Comparison of ENCODE assay signal across 9 mouse cellular contexts in the genomic region with DNA sequence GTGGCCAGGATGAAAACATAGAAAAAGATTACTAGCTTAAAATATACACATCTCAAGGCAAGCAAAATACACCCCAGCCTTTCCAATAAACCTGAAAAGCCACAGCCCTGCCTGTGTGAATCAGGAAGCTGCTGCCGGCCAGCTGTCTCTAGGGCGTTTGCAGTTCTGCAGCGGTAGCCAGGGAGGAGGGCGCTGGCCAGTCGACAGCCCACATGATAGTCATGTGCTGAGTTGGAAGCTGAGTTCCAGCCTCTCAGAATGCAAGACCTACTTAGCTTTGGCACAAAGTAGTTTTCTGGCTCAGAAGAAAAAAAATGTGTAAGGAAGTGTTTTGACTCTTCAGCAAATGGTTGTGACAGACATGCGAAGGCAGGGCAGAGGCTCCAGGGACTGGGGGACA. TPM values are rescaled to one million over a fixed set of nuclear protein-coding genes. Genes with fewer than 3 reads are reported as not detected.
DNase-seq lines count a peak whose midpoint lies in the region; ATAC-seq and TF ChIP-seq lines count a peak whose summit lies in the region.
"Had no signal": no experiment of that assay in that cellular context is flagged by ENCODE, and none has a peak within 500 bp of the region (broad histone marks: within the 10 kb centered on the region; RNA-seq: fewer than 3 reads in every experiment).

No protein-coding gene starts in this region.

- peaks cover 21% of the 10 kb centered on the region; the same call in 1 of the 2 replicates for H3K36me3 ChIP-seq in limb, embryonic 14.5 days (ENCODE audit: control insufficient read depth, insufficient read depth, low read length)
- H3K36me3 ChIP-seq in limb, embryonic 10.5 days = peaks cover 15% of the 10 kb centered on the region
- H3K36me3 ChIP-seq in liver, embryonic 13.5 days = peaks cover 3% of the 10 kb centered on the region; the same call in 1 of the 2 replicates

- intact Hi-C loops in gastrocnemius, postnatal 14 days (cut with DNase I; ENCODE audit: low total_unique reads) = no loop called here

- H3K27me3 ChIP-seq in limb, embryonic 14.5 days (ENCODE audit: control insufficient read depth, insufficient read depth, low read length) = no peaks in the 10 kb centered on the region
- no peaks in the 10 kb centered on the region for H3K27me3 ChIP-seq in limb, embryonic 10.5 days (ENCODE audit: low read depth, poor library complexity, severe bottlenecking)
- no peaks in the 10 kb centered on the region for H3K27me3 ChIP-seq in liver, embryonic 13.5 days
- H3K27me3 ChIP-seq: limb, embryonic 15.5 days had no signal

- no peaks in the 10 kb centered on the region for H3K9me3 ChIP-seq in limb, embryonic 14.5 days (ENCODE audit: control insufficient read depth, low read length)
- H3K9me3 ChIP-seq in limb, embryonic 10.5 days (replicated peaks) = no peaks in the 10 kb centered on the region
- no peaks in the 10 kb centered on the region for H3K9me3 ChIP-seq in liver, embryonic 13.5 days (replicated peaks)
- H3K9me3 ChIP-seq: limb, embryonic 15.5 days had no signal

- 0 out of 2 replicates have a peak, but pooled peaks have one; percentile 34 for ATAC-seq in limb, embryonic 14.5 days (ENCODE audit: low FRiP score, low read depth)
- no peak for ATAC-seq in liver, embryonic 13.5 days (ENCODE audit: low read depth)
- ATAC-seq in erythroid progenitor cell, adult 5-6 weeks (replicated peaks; ENCODE audit: low FRiP score, poor library complexity, severe bottlenecking) = no peak

- H3K27ac ChIP-seq in limb, embryonic 14.5 days (replicated peaks; ENCODE audit: low read depth, low read length) = no peak overlapping the region
- no peak overlapping the region for H3K27ac ChIP-seq in limb, embryonic 10.5 days
- H3K27ac ChIP-seq in liver, embryonic 13.5 days = no peak overlapping the region
- H3K27ac ChIP-seq: limb, embryonic 15.5 days had no signal

- 29% methylated on average over 6 of the region's 6 CpGs for WGBS in limb, embryonic 14.5 days
- 61% methylated on average over 6 of the region's 6 CpGs for WGBS in limb, embryonic 10.5 days
- WGBS in liver, embryonic 13.5 days (ENCODE audit: insufficient replicate concordance) = 13% methylated on average over 6 of the region's 6 CpGs

- H3K4me3 ChIP-seq in limb, embryonic 14.5 days (replicated peaks; ENCODE audit: low read length) = no peak overlapping the region
- no peak overlapping the region for H3K4me3 ChIP-seq in limb, embryonic 10.5 days
- H3K4me3 ChIP-seq in liver, embryonic 13.5 days (replicated peaks) = no peak overlapping the region
- H3K4me3 ChIP-seq: limb, embryonic 15.5 days had no signal

- peak; percentile 47 for DNase-seq in limb, embryonic 14.5 days (ENCODE audit: low spot score)
- no peak for DNase-seq in limb, embryonic 10.5 days (ENCODE audit: low spot score)
- peak; percentile 66 for DNase-seq in cerebellum, adult 9-10 months
- peak; percentile 89 for DNase-seq in gastrocnemius, postnatal 14 days
- peak; percentile 90 for DNase-seq in kidney, adult 9 months
- DNase-seq in liver, embryonic 13.5 days = peak; percentile 8
- peak; percentile 66 for DNase-seq in right cerebral cortex, postnatal 14 days

- TF ChIP-seq POLR2A in limb, embryonic 14.5 days (IDR thresholded peaks at IDR 0.05; ENCODE audit: borderline replicate concordance, extremely low read depth, insufficient read depth, insufficient read length) = no peak

- H3K9ac ChIP-seq in limb, embryonic 14.5 days (ENCODE audit: low read depth, low read length, severe bottlenecking) = no peak overlapping the region
- no peak overlapping the region for H3K9ac ChIP-seq in liver, embryonic 13.5 days
- H3K9ac ChIP-seq: limb, embryonic 15.5 days had no signal

- no peak overlapping the region for H3K4me2 ChIP-seq in limb, embryonic 14.5 days (replicated peaks; ENCODE audit: low read depth, low read length, severe bottlenecking)
- no peak overlapping the region for H3K4me2 ChIP-seq in liver, embryonic 13.5 days
- H3K4me2 ChIP-seq: limb, embryonic 15.5 days had no signal

- H3K4me1 ChIP-seq in limb, embryonic 14.5 days (ENCODE audit: control insufficient read depth, insufficient read depth, low read length) = no peaks in the 10 kb centered on the region
- H3K4me1 ChIP-seq in limb, embryonic 10.5 days = peaks cover 13% of the 10 kb centered on the region
- peaks cover 19% of the 10 kb centered on the region for H3K4me1 ChIP-seq in liver, embryonic 13.5 days (replicated peaks)

RNA-seq across cellular contexts. Expression of a gene that starts 11.2 kb away (rescaled TPM):
- 53.1 and 67.7 TPM in 2 replicates for polyA plus RNA-seq in limb, embryonic 14.5 days (2012; rRNA removed)
- 49.8 and 54.8 TPM in 2 replicates for polyA plus RNA-seq in limb, embryonic 14.5 days (2014; fragmentation: Nextera tagmentation; extraction: Ambion mirVana)
- polyA plus RNA-seq in limb, embryonic 10.5 days (2016; fragmentation: Nextera tagmentation; extraction: Ambion mirVana) = 28.7 and 41.0 TPM in 2 replicates
- 10 to 100 TPM; 14.2 to 15.8 TPM for total RNA-seq in gastrocnemius, postnatal 14 days (2021)
- polyA plus RNA-seq in liver, embryonic 13.5 days (2015; fragmentation: Nextera tagmentation; extraction: Ambion mirVana) = 8.5 and 10.8 TPM in 2 replicates
- total RNA-seq in erythroid progenitor cell, adult 5-6 weeks (2015; ENCODE audit: low replicate concordance) = 5.8 and 16.3 TPM in 2 replicates
- total RNA-seq in erythroid progenitor cell, adult 5-6 weeks (2017; ENCODE audit: low replicate concordance) = 7.3 and 11.4 TPM in 2 replicates
